Mouse (Mus musculus): ENCODE measurements around the gene Osbpl2.

DNA sequence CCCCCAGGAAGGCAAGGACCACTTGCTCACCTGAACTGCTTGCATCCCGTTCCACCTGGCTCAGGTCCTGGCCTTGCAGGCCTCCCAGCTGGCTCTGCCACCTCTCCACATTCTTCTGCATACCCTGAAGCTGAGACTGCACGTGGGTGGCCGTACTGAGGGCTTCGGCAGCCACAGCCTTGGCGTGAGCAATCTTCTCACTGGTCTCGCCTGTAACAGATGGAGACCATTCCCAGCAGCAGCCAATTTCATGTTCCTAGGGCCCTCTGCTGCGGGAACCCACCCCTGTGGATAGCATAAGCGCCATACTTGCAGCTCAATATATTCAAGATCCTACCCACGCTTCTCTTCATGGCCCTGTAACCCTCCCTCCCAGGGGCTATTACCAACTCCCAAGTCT lies 62.4 kb downstream of the Osbpl2 start:
- TF ChIP-seq GATA1 (IDR thresholded peaks at IDR 0.05; ENCODE audit: low read depth, low read length) (no peak), UBTF (IDR thresholded peaks at IDR 0.05; ENCODE audit: borderline replicate concordance, insufficient read depth, low read depth, low read length) (no peak), CTCF (IDR thresholded peaks at IDR 0.05 in 2 of 3, conservative IDR thresholded peaks at IDR 0.05 in 1 of 3; ENCODE audit: control insufficient read depth in 1 of 3, insufficient read depth in 1 of 3, low read depth in 2 of 3, low read length in 3 of 3, poor library complexity in 1 of 3, severe bottlenecking in 1 of 3) (no peak), POLR2AphosphoS2 (IDR thresholded peaks at IDR 0.05; ENCODE audit: low read length) (no peak), ELF1 (IDR thresholded peaks at IDR 0.05; ENCODE audit: low read depth, low read length) (no peak), MAX (IDR thresholded peaks at IDR 0.05; ENCODE audit: low read length) (no peak), TAL1 (IDR thresholded peaks at IDR 0.05; ENCODE audit: low read length) (no peak), E2F4 (IDR thresholded peaks at IDR 0.05; ENCODE audit: borderline replicate concordance, low read depth, low read length) (no peak)

Measured in MEL (cell line).